Mouse (Mus musculus): ENCODE data around the gene Ak3. TPM values are rescaled to one million over a fixed set of nuclear protein-coding genes. Genes with fewer than 3 reads are reported as not detected.

Ak3 gene
- polyA plus RNA-seq, 1 experiment from 2014 or later, result 76.8 TPM

Other genes with a start within 250 kb of the Ak3 start
- gene Slc1a1, start 212.9 kb downstream of the Ak3 start, polyA plus RNA-seq (2014; fragmentation: Nextera tagmentation; extraction: Ambion mirVana), result 9.3 and 13.6 TPM in 2 replicates
- gene Plpp6, start 84.0 kb downstream of the Ak3 start, polyA plus RNA-seq (2014; fragmentation: Nextera tagmentation; extraction: Ambion mirVana), result 9.8 and 11.4 TPM in 2 replicates
- 2.0 and 2.1 TPM in 2 replicates for gene 4430402I18Rik, start 80.2 kb downstream of the Ak3 start, polyA plus RNA-seq (2014; fragmentation: Nextera tagmentation; extraction: Ambion mirVana)
- gene Cdc37l1, start 57.6 kb downstream of the Ak3 start, polyA plus RNA-seq (2014; fragmentation: Nextera tagmentation; extraction: Ambion mirVana), result 42.0 and 55.0 TPM in 2 replicates
- gene Rcl1, start 53.4 kb upstream of the Ak3 start, polyA plus RNA-seq (2014; fragmentation: Nextera tagmentation; extraction: Ambion mirVana), result 34.8 and 35.1 TPM in 2 replicates
- 15.6 and 18.2 TPM in 2 replicates for gene Jak2, start 203.9 kb upstream of the Ak3 start, polyA plus RNA-seq (2014; fragmentation: Nextera tagmentation; extraction: Ambion mirVana)

Measured in forebrain, embryonic 14.5 days (tissue).